Mouse (Mus musculus): ENCODE results near the gene Elmo1. TPM values are rescaled to one million over a fixed set of nuclear protein-coding genes. Genes with fewer than 3 reads are reported as not detected.
A peak's percentile ranks its signal among the peaks of the same experiment; 100 is the strongest.

Elmo1 gene
- polyA plus RNA-seq, 1 experiment: not detected

- Histone ChIP-seq H3K4me3 (ENCODE audit: insufficient read depth, low read depth, low read length) (no peak overlapping the region), H3K4me1 (ENCODE audit: control insufficient read depth, insufficient read depth, low read length) (peaks cover 7% of the 10 kb centered on the region), H3K27ac (ENCODE audit: insufficient read depth, low read depth, low read length) (peak overlapping the region; percentile 85)
- TF ChIP-seq POLR2A (IDR thresholded peaks at IDR 0.05; ENCODE audit: insufficient read depth, low read depth, low read length) (no peak), CTCF (IDR thresholded peaks at IDR 0.05; ENCODE audit: insufficient read depth, low read depth, low read length) (no peak)
- WGBS: 73% methylated on average over 2 of the region's 2 CpGs
These were observed 217.0 kb downstream of the Elmo1 start for GRCm38 (mm10) chr13:20307381-20307780.

GRCm38 (mm10) chr13:20311612-20312011 is 221.2 kb downstream of the Elmo1 start:
- Histone ChIP-seq H3K27ac (ENCODE audit: insufficient read depth, low read depth, low read length) (no peak overlapping the region), H3K4me3 (ENCODE audit: insufficient read depth, low read depth, low read length) (no peak overlapping the region), H3K4me1 (ENCODE audit: control insufficient read depth, insufficient read depth, low read length) (peaks cover 7% of the 10 kb centered on the region; the same call in 1 of the 2 replicates)
- TF ChIP-seq POLR2A (IDR thresholded peaks at IDR 0.05; ENCODE audit: insufficient read depth, low read depth, low read length): no peak
- TF ChIP-seq CTCF (IDR thresholded peaks at IDR 0.05; ENCODE audit: insufficient read depth, low read depth, low read length): no peak
- 2% methylated on average over 3 of the region's 3 CpGs for WGBS

- H3K4me1 ChIP-seq (ENCODE audit: control insufficient read depth, insufficient read depth, low read length): 0 out of 2 replicates have a peak, but pooled peaks cover 2% of the 10 kb centered on the region
- no peak for TF ChIP-seq POLR2A (IDR thresholded peaks at IDR 0.05; ENCODE audit: insufficient read depth, low read depth, low read length)
- no peak for TF ChIP-seq CTCF (IDR thresholded peaks at IDR 0.05; ENCODE audit: insufficient read depth, low read depth, low read length)
- WGBS: 59% methylated on average over 6 of the region's 6 CpGs
- H3K27ac ChIP-seq (ENCODE audit: insufficient read depth, low read depth, low read length): no peak overlapping the region
- H3K4me3 ChIP-seq (ENCODE audit: insufficient read depth, low read depth, low read length): no peak overlapping the region
These were observed 222.9 kb downstream of the Elmo1 start for GRCm38 (mm10) chr13:20313345-20313744.

- WGBS: 29% methylated on average over 11 of the region's 11 CpGs
- peaks cover 2% of the 10 kb centered on the region; the same call in 1 of the 2 replicates for H3K4me1 ChIP-seq (ENCODE audit: control insufficient read depth, insufficient read depth, low read length)
- no peak for TF ChIP-seq CTCF (IDR thresholded peaks at IDR 0.05; ENCODE audit: insufficient read depth, low read depth, low read length)
- no peak for TF ChIP-seq POLR2A (IDR thresholded peaks at IDR 0.05; ENCODE audit: insufficient read depth, low read depth, low read length)
- H3K4me3 ChIP-seq (ENCODE audit: insufficient read depth, low read depth, low read length): no peak overlapping the region
- peak overlapping the region; percentile 29; the same call in 1 of the 2 replicates for H3K27ac ChIP-seq (ENCODE audit: insufficient read depth, low read depth, low read length)
These were observed 225.7 kb downstream of the Elmo1 start for GRCm38 (mm10) chr13:20316139-20316538.

GRCm38 (mm10) chr13:20318615-20319219 is 228.3 kb downstream of the Elmo1 start:
- 96% methylated on average over 3 of the region's 3 CpGs for WGBS
- no peak for TF ChIP-seq POLR2A (IDR thresholded peaks at IDR 0.05; ENCODE audit: insufficient read depth, low read depth, low read length)
- no peak for TF ChIP-seq CTCF (IDR thresholded peaks at IDR 0.05; ENCODE audit: insufficient read depth, low read depth, low read length)
- Histone ChIP-seq H3K4me3 (ENCODE audit: insufficient read depth, low read depth, low read length) (no peak overlapping the region), H3K4me1 (ENCODE audit: control insufficient read depth, insufficient read depth, low read length) (peaks cover 2% of the 10 kb centered on the region; the same call in 1 of the 2 replicates), H3K27ac (ENCODE audit: insufficient read depth, low read depth, low read length) (no peak overlapping the region)

- TF ChIP-seq POLR2A (IDR thresholded peaks at IDR 0.05; ENCODE audit: insufficient read depth, low read depth, low read length) (no peak), CTCF (IDR thresholded peaks at IDR 0.05; ENCODE audit: insufficient read depth, low read depth, low read length) (no peak)
- WGBS: 61% methylated on average over 5 of the region's 5 CpGs
- H3K4me1 ChIP-seq (ENCODE audit: control insufficient read depth, insufficient read depth, low read length): peaks cover 2% of the 10 kb centered on the region; the same call in 1 of the 2 replicates
- H3K4me3 ChIP-seq (ENCODE audit: insufficient read depth, low read depth, low read length): no peak overlapping the region
- no peak overlapping the region for H3K27ac ChIP-seq (ENCODE audit: insufficient read depth, low read depth, low read length)
These were observed 229.8 kb downstream of the Elmo1 start for GRCm38 (mm10) chr13:20320232-20320631.

GRCm38 (mm10) chr13:20323478-20323877 is 233.1 kb downstream of the Elmo1 start:
- TF ChIP-seq CTCF (IDR thresholded peaks at IDR 0.05; ENCODE audit: insufficient read depth, low read depth, low read length): no peak
- no peak for TF ChIP-seq POLR2A (IDR thresholded peaks at IDR 0.05; ENCODE audit: insufficient read depth, low read depth, low read length)
- WGBS: 86% methylated on average over 4 of the region's 4 CpGs
- H3K4me1 ChIP-seq (ENCODE audit: control insufficient read depth, insufficient read depth, low read length): no peaks in the 10 kb centered on the region; the same call in 1 of the 2 replicates

GRCm38 (mm10) chr13:20327064-20327463 is 236.7 kb downstream of the Elmo1 start:
- TF ChIP-seq POLR2A (IDR thresholded peaks at IDR 0.05; ENCODE audit: insufficient read depth, low read depth, low read length): no peak
- no peak for TF ChIP-seq CTCF (IDR thresholded peaks at IDR 0.05; ENCODE audit: insufficient read depth, low read depth, low read length)
- Histone ChIP-seq H3K4me3 (ENCODE audit: insufficient read depth, low read depth, low read length) (no peak overlapping the region), H3K27ac (ENCODE audit: insufficient read depth, low read depth, low read length) (no peak overlapping the region), H3K4me1 (ENCODE audit: control insufficient read depth, insufficient read depth, low read length) (no peaks in the 10 kb centered on the region)
- 92% methylated on average over 4 of the region's 4 CpGs for WGBS

More at GRCm38 (mm10) chr13:20323478-20323877, 233.1 kb downstream of the Elmo1 start:
- Histone ChIP-seq H3K27ac (ENCODE audit: insufficient read depth, low read depth, low read length) (no peak overlapping the region), H3K4me3 (ENCODE audit: insufficient read depth, low read depth, low read length) (no peak overlapping the region)

- TF ChIP-seq CTCF (IDR thresholded peaks at IDR 0.05; ENCODE audit: insufficient read depth, low read depth, low read length) (no peak), POLR2A (IDR thresholded peaks at IDR 0.05; ENCODE audit: insufficient read depth, low read depth, low read length) (no peak)
- no peaks in the 10 kb centered on the region for H3K4me1 ChIP-seq (ENCODE audit: control insufficient read depth, insufficient read depth, low read length)
- no peak overlapping the region for H3K4me3 ChIP-seq (ENCODE audit: insufficient read depth, low read depth, low read length)
- WGBS: 68% methylated on average over 3 of the region's 3 CpGs
- H3K27ac ChIP-seq (ENCODE audit: insufficient read depth, low read depth, low read length): no peak overlapping the region
These were observed 237.6 kb downstream of the Elmo1 start for GRCm38 (mm10) chr13:20327975-20328374.

All from olfactory bulb, adult 2 months (tissue).